Mouse (Mus musculus): ENCODE data around the gene Apol7c. TPM values are rescaled to one million over a fixed set of nuclear protein-coding genes. Genes with fewer than 3 reads are reported as not detected.
A peak's percentile ranks its signal among the peaks of the same experiment; 100 is the strongest.
"Not testable (repeated sequence)": the region's sequence is repeated elsewhere in the genome, so short reads cannot be mapped to it uniquely, and the experiment has no call there.

Apol7c gene
- not detected in 2 replicates for polyA plus RNA-seq (2014; fragmentation: Nextera tagmentation; extraction: Ambion mirVana)

DNA sequence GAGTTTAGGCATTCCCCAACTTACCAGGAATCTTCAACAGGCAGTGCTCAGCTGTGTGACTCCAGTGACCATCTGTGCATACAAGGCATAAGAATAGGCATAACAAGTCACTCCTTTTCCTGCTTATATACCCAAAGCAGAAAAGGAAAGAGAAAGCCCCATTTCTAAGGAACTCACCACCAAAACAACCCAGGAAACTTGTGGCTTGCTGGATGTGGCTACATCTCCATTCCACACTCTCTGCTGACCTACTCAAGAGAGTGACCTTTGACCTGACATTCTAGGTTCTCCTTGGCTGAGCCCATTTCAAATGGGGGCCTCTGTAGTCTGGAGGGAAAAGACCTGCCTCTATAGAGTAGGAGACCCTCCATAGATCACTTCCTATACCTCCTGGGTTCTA lies at the start of gene Apol7c:
Gene Apol7c (minus strand): TSS at position 101 of the 400 bp plus-strand sequence.
- Histone ChIP-seq H3K9ac (ENCODE audit: low read length) (no peak within 1 kb of the TSS), H3K4me2 (ENCODE audit: low read length) (no peak within 1 kb of the TSS), H3K4me3 (ENCODE audit: low read depth, low read length) (no peak within 1 kb of the TSS), H3K9me3 (replicated peaks; ENCODE audit: control insufficient read depth, low read length) (no peaks in the 10 kb centered on the region), H3K4me1 (ENCODE audit: control insufficient read depth, insufficient read depth, low read length) (no peaks in the 10 kb centered on the region), H3K27ac (ENCODE audit: low read depth, low read length) (no peak within 1 kb of the TSS), H3K36me3 (ENCODE audit: control insufficient read depth, insufficient read depth, low read length) (no peaks in the 10 kb centered on the region), H3K27me3 (replicated peaks; ENCODE audit: control insufficient read depth, insufficient read depth, low read length) (no peaks in the 10 kb centered on the region)
- no peak for ATAC-seq
- no peak for DNase-seq (ENCODE audit: low spot score)

DNA sequence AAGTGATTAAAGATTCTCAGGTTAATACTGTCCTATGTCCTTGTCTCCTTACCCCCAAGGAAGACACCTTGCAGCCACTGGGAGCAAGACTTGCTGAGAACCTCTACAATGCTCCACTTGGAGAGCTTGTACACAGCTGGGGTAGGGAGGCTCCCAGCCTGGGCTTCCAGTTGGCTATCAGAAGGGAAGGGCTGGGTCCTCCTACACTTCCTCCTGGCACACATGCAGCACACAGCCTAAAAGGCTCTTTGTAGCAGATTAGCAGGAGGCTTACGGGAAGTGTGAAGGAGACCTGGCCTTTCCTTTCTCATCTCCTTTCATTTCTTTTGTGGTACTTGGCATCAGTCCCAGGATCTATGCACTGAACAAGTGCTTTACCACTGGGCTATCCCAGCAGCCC lies 48.6 kb upstream of the Apol7c start:
- peak; percentile 48 for DNase-seq (ENCODE audit: low spot score)
- H3K9ac ChIP-seq (ENCODE audit: low read length), result no peak overlapping the region
- no peak overlapping the region for H3K4me2 ChIP-seq (ENCODE audit: low read length)
- H3K36me3 ChIP-seq (ENCODE audit: control insufficient read depth, insufficient read depth, low read length), result no peaks in the 10 kb centered on the region
- 5% methylated on average over 1 of the region's 1 CpGs for WGBS
- H3K4me3 ChIP-seq (ENCODE audit: low read depth, low read length), result no peak overlapping the region
- H3K9me3 ChIP-seq (replicated peaks; ENCODE audit: control insufficient read depth, low read length), result peaks cover 3% of the 10 kb centered on the region; the same call in 1 of the 2 replicates
- no peak overlapping the region for H3K27ac ChIP-seq (ENCODE audit: low read depth, low read length)
- H3K4me1 ChIP-seq (ENCODE audit: control insufficient read depth, insufficient read depth, low read length), result no peaks in the 10 kb centered on the region
- no peaks in the 10 kb centered on the region for H3K27me3 ChIP-seq (replicated peaks; ENCODE audit: control insufficient read depth, insufficient read depth, low read length)
- no peak for ATAC-seq

DNA sequence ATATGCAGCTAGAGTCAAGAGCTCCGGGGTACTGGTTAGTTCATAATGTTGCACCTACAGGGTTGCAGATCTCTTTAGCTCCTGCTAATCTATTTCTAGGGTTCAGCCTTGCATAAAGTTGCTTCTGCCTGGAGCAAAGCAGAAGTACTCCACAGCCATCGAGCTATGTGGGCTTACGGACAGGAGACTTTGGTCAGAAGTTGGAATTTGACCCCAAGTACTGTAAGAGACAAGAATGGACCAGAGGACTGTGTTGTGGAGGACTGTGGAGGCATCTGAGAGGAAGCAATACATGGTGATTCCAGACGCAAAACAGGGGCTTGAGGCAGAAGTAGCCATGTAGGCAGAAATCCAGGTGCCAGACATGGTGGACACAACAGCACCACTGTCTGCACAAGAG lies 46.2 kb upstream of the Apol7c start:
- no peak for ATAC-seq
- Histone ChIP-seq H3K4me1 (ENCODE audit: control insufficient read depth, insufficient read depth, low read length) (no peaks in the 10 kb centered on the region), H3K36me3 (ENCODE audit: control insufficient read depth, insufficient read depth, low read length) (no peaks in the 10 kb centered on the region), H3K27ac (ENCODE audit: low read depth, low read length) (no peak overlapping the region), H3K9me3 (replicated peaks; ENCODE audit: control insufficient read depth, low read length) (peaks cover 3% of the 10 kb centered on the region; the same call in 1 of the 2 replicates), H3K4me3 (ENCODE audit: low read depth, low read length) (no peak overlapping the region), H3K4me2 (ENCODE audit: low read length) (no peak overlapping the region), H3K27me3 (replicated peaks; ENCODE audit: control insufficient read depth, insufficient read depth, low read length) (no peaks in the 10 kb centered on the region), H3K9ac (ENCODE audit: low read length) (no peak overlapping the region)
- WGBS, result 94% methylated on average over 4 of the region's 4 CpGs
- DNase-seq (ENCODE audit: low spot score), result no peak

DNA sequence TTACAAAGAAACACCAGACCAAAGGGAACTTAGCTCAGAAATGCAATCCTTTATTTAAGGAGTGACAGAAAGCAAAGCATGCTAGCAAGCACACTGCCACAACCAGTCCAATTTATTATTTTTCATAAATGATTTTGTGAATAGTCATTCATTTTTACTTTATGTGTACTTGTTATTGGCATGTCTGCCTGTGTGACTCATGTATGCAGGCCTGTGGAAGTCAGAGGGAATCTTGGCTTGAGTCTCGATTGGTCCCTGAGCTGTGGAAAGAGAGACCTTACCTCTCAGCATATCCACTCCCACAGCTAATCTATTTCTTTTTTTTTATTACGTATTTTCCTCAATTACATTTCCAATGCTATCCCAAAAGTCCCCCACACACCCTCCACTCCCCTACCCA lies 45.7 kb upstream of the Apol7c start:
- H3K4me2 ChIP-seq (ENCODE audit: low read length), result no peak overlapping the region
- peaks cover 1% of the 10 kb centered on the region; the same call in 1 of the 2 replicates for H3K9me3 ChIP-seq (replicated peaks; ENCODE audit: control insufficient read depth, low read length)
- H3K27me3 ChIP-seq (replicated peaks; ENCODE audit: control insufficient read depth, insufficient read depth, low read length), result no peaks in the 10 kb centered on the region
- no peaks in the 10 kb centered on the region for H3K4me1 ChIP-seq (ENCODE audit: control insufficient read depth, insufficient read depth, low read length)
- no peak overlapping the region for H3K9ac ChIP-seq (ENCODE audit: low read length)
- WGBS, result 92% methylated on average over 2 of the region's 2 CpGs
- H3K36me3 ChIP-seq (ENCODE audit: control insufficient read depth, insufficient read depth, low read length), result no peaks in the 10 kb centered on the region
- ATAC-seq (no peak), DNase-seq (ENCODE audit: low spot score) (no peak)
- no peak overlapping the region for H3K27ac ChIP-seq (ENCODE audit: low read depth, low read length)
- H3K4me3 ChIP-seq (ENCODE audit: low read depth, low read length), result no peak overlapping the region

DNA sequence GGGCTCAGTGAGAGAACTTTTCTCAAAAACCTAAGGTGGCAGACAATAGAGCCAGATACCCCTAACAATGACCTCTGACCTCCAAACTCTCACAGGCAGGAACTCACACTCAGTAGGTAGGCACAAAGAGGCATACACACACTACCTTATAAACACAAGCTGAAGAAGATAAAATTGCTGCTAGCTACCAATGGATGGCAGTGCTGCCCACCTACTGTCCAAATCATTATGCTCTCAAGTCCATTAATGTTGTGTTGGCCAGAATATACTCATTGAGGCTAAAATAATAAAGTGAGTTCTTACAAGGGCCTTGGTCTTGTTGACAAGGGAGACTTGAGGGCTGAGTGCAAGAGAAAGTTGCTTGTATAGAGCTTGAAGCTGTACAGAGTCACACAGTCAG lies 30.1 kb upstream of the Apol7c start:
- Histone ChIP-seq H3K9ac (ENCODE audit: low read length) (no peak overlapping the region), H3K27me3 (replicated peaks; ENCODE audit: control insufficient read depth, insufficient read depth, low read length) (no peaks in the 10 kb centered on the region), H3K27ac (ENCODE audit: low read depth, low read length) (no peak overlapping the region), H3K36me3 (ENCODE audit: control insufficient read depth, insufficient read depth, low read length) (no peaks in the 10 kb centered on the region), H3K4me3 (ENCODE audit: low read depth, low read length) (no peak overlapping the region), H3K4me2 (ENCODE audit: low read length) (no peak overlapping the region), H3K9me3 (replicated peaks; ENCODE audit: control insufficient read depth, low read length) (no peaks in the 10 kb centered on the region), H3K4me1 (ENCODE audit: control insufficient read depth, insufficient read depth, low read length) (no peaks in the 10 kb centered on the region)
- DNase-seq (ENCODE audit: low spot score) (no peak), ATAC-seq (no peak)

DNA sequence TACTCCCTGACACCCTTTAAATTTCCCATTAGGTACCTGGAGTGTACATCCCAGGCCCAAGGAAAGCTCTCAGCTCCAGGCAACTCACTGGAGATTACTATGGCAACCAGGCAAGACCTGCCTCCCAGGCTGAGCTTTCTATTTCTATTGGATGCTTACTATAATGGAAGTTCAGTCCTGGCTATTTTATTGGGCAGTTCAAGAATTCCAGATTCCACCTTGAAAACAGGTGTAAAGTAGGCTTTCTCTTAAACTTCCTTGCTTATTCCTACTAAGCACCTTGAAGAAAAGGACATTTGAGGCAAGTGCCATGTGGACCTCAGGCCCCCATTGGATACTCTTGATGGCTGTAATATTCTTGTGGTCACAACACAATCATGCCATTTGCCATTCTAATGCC lies 28.7 kb upstream of the Apol7c start, which contains the start of gene 1700025B11Rik:
Gene 1700025B11Rik (minus strand): TSS at position 101 of the 400 bp plus-strand sequence.
- H3K9me3 ChIP-seq (replicated peaks; ENCODE audit: control insufficient read depth, low read length), result no peaks in the 10 kb centered on the region
- no peak within 1 kb of the TSS for H3K4me3 ChIP-seq (ENCODE audit: low read depth, low read length)
- no peak for ATAC-seq
- no peaks in the 10 kb centered on the region for H3K36me3 ChIP-seq (ENCODE audit: control insufficient read depth, insufficient read depth, low read length)
- H3K4me1 ChIP-seq (ENCODE audit: control insufficient read depth, insufficient read depth, low read length), result no peaks in the 10 kb centered on the region
- no peak within 1 kb of the TSS for H3K4me2 ChIP-seq (ENCODE audit: low read length)
- no peak within 1 kb of the TSS for H3K27ac ChIP-seq (ENCODE audit: low read depth, low read length)
- no peaks in the 10 kb centered on the region for H3K27me3 ChIP-seq (replicated peaks; ENCODE audit: control insufficient read depth, insufficient read depth, low read length)
- H3K9ac ChIP-seq (ENCODE audit: low read length), result no peak within 1 kb of the TSS
- no peak for DNase-seq (ENCODE audit: low spot score)

DNA sequence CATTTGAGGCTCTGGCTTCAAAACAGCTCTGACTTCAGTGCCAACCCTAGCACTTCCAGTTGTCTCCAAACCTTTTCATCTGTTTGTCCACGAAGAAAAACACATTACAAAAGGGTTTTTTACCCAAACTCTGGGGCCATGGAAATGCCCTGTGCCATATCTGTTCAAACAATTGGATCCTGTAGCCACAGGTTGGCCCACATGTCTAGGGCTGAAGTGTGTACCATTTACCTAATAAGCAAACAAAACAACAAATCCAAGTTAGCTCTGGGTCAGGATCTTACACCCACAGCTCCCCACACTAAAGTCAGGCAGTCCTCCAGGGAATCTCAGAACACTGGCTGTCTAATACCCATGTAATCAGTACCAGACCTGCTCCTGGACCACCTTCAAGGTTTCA lies 6.1 kb upstream of the Apol7c start:
- not testable (repeated sequence) for H3K4me2 ChIP-seq (ENCODE audit: low read length); H3K9ac ChIP-seq (ENCODE audit: low read length); H3K9me3 ChIP-seq (replicated peaks; ENCODE audit: control insufficient read depth, low read length); H3K36me3 ChIP-seq (ENCODE audit: control insufficient read depth, insufficient read depth, low read length); H3K27ac ChIP-seq (ENCODE audit: low read depth, low read length); ATAC-seq; H3K4me3 ChIP-seq (ENCODE audit: low read depth, low read length); H3K27me3 ChIP-seq (replicated peaks; ENCODE audit: control insufficient read depth, insufficient read depth, low read length); H3K4me1 ChIP-seq (ENCODE audit: control insufficient read depth, insufficient read depth, low read length); DNase-seq (ENCODE audit: low spot score)
- whole genome bisulfite sequencing, result 39% methylated on average over 1 of the region's 1 CpGs

DNA sequence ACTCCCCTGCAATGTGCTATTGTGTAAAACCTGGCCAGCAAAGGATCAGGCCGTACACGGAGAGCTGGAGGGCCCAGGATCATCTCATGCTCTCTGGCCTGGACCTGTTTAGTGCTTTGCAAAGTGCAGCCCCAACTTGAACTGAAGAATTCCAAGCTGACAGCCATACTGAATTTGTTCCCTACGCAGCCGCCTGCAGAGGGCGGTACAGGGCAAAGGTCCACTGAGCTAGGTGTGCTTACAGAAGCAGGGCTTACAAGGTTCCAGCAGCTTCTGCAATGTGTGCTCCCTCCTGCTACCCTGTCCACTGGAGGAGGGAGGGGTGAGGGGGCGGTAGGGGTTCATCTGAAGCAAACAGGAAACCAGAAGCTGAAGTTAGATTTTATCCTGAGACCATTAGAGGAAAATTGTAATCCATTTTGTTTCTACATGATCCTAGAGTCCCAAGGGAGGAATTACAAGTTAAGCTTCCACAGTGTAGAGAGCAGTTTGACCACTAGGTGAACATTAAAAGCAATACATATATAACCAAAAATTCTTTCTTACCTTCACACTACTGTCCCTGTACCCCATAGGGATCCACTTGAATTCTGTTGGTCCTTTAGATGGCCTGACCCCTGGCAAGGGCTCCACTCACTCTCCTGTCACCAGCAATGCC lies 9.8 kb downstream of the Apol7c start:
- H3K4me3 ChIP-seq (ENCODE audit: low read depth, low read length); ATAC-seq; H3K9ac ChIP-seq (ENCODE audit: low read length); H3K4me1 ChIP-seq (ENCODE audit: control insufficient read depth, insufficient read depth, low read length); H3K27ac ChIP-seq (ENCODE audit: low read depth, low read length); H3K36me3 ChIP-seq (ENCODE audit: control insufficient read depth, insufficient read depth, low read length); H3K9me3 ChIP-seq (replicated peaks; ENCODE audit: control insufficient read depth, low read length); H3K4me2 ChIP-seq (ENCODE audit: low read length); H3K27me3 ChIP-seq (replicated peaks; ENCODE audit: control insufficient read depth, insufficient read depth, low read length): not testable (repeated sequence)
- peak; percentile 37 for DNase-seq (ENCODE audit: low spot score)
- WGBS, result 24% methylated on average over 6 of the region's 6 CpGs

DNA sequence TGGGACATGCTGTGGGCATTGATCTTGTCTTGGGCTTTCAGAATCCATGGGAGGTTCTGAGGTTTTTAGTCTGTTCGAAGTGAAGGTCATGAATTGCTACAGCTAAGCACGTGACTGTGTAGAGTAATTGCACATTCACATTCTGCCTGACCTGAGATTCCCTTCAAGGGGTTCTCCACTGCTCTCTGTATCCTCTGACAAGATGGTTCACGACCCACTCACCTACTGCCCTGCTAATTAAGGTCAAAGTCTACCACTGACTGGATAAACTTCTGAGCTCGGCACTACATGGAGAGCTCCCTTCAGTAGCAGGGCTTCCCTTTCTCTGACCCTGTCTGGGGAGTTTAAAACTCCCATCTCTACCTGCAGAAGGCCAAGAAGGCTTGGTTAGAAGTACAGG lies 12.5 kb downstream of the Apol7c start:
- H3K9ac ChIP-seq (ENCODE audit: low read length); H3K4me2 ChIP-seq (ENCODE audit: low read length); H3K27ac ChIP-seq (ENCODE audit: low read depth, low read length); H3K36me3 ChIP-seq (ENCODE audit: control insufficient read depth, insufficient read depth, low read length); H3K9me3 ChIP-seq (replicated peaks; ENCODE audit: control insufficient read depth, low read length); H3K4me1 ChIP-seq (ENCODE audit: control insufficient read depth, insufficient read depth, low read length); ATAC-seq; H3K27me3 ChIP-seq (replicated peaks; ENCODE audit: control insufficient read depth, insufficient read depth, low read length); DNase-seq (ENCODE audit: low spot score); H3K4me3 ChIP-seq (ENCODE audit: low read depth, low read length): not testable (repeated sequence)
- 70% methylated on average over 4 of the region's 4 CpGs for WGBS

All from forebrain, embryonic 14.5 days (tissue).